Mouse (Mus musculus): ENCODE data around the gene Sbno2. TPM values are rescaled to one million over a fixed set of nuclear protein-coding genes. Genes with fewer than 3 reads are reported as not detected.

Gene Sbno2
- polyA plus RNA-seq, 1 experiment = 44.6 TPM

GRCm38 (mm10) chr10:80144864-80145838 is 39.8 kb upstream of the Sbno2 start:
- peak overlapping the region; percentile 54 for H3K4me2 ChIP-seq (ENCODE audit: low read depth)
- H3K27me3 ChIP-seq (ENCODE audit: control insufficient read depth, insufficient read depth, insufficient read length) = no peaks in the 10 kb centered on the region
- TF ChIP-seq USF1 (IDR thresholded peaks at IDR 0.05; ENCODE audit: low read depth) (no peak), CEBPB (IDR thresholded peaks at IDR 0.05; ENCODE audit: insufficient read depth, poor library complexity, severe bottlenecking) (no peak), MYOD1 (IDR thresholded peaks at IDR 0.05; ENCODE audit: control insufficient read depth in 1 of 3, insufficient read length in 2 of 3, low read depth in 2 of 3) (peak in 1 of 3 experiments; percentile 31), E2F4 (IDR thresholded peaks at IDR 0.05; ENCODE audit: insufficient read depth) (no peak), TCF3 (IDR thresholded peaks at IDR 0.05; ENCODE audit: insufficient read length, low read depth) (no peak), POLR2A (IDR thresholded peaks at IDR 0.05; ENCODE audit: insufficient read length, low read depth) (peak; percentile 41), TCF12 (IDR thresholded peaks at IDR 0.05; ENCODE audit: insufficient read depth, poor library complexity, severe bottlenecking) (no peak), POLR2AphosphoS2 (IDR thresholded peaks at IDR 0.05; ENCODE audit: insufficient read length, low read depth) (peak; percentile 31), MYOG (IDR thresholded peaks at IDR 0.05; ENCODE audit: control insufficient read depth in 1 of 3, insufficient read depth in 1 of 3, insufficient read length in 2 of 3, low read depth in 2 of 3) (no peak), SRF (IDR thresholded peaks at IDR 0.05; ENCODE audit: control insufficient read depth, insufficient read length, low read depth) (peak; percentile 13), REST (IDR thresholded peaks at IDR 0.05; ENCODE audit: insufficient read depth, insufficient read length) (no peak), MAX (IDR thresholded peaks at IDR 0.05; ENCODE audit: low read depth) (no peak)
- H3K36me3 ChIP-seq (ENCODE audit: control insufficient read depth, insufficient read depth) = peaks cover 15% of the 10 kb centered on the region
- H3K4me3 ChIP-seq = peak overlapping the region; percentile 2
- no peak overlapping the region for H3ac ChIP-seq (ENCODE audit: control insufficient read depth, insufficient read length)
- peaks cover 37% of the 10 kb centered on the region for H3K79me2 ChIP-seq (ENCODE audit: control insufficient read depth, insufficient read depth)

- Histone ChIP-seq H3K27me3 (ENCODE audit: control insufficient read depth, insufficient read depth, insufficient read length) (no peaks in the 10 kb centered on the region), H3ac (ENCODE audit: control insufficient read depth, insufficient read length) (no peak overlapping the region), H3K79me2 (ENCODE audit: control insufficient read depth, insufficient read depth) (peaks cover 31% of the 10 kb centered on the region), H3K4me3 (peak overlapping the region; percentile 63), H3K36me3 (ENCODE audit: control insufficient read depth, insufficient read depth) (peaks cover 15% of the 10 kb centered on the region), H3K4me2 (ENCODE audit: low read depth) (peak overlapping the region; percentile 96)
- TF ChIP-seq REST (IDR thresholded peaks at IDR 0.05; ENCODE audit: insufficient read depth, insufficient read length) = no peak
- TF ChIP-seq MYOD1 (IDR thresholded peaks at IDR 0.05; ENCODE audit: control insufficient read depth in 1 of 3, insufficient read length in 2 of 3, low read depth in 2 of 3) = no peak
- no peak for TF ChIP-seq TCF12 (IDR thresholded peaks at IDR 0.05; ENCODE audit: insufficient read depth, poor library complexity, severe bottlenecking)
- no peak for TF ChIP-seq POLR2AphosphoS2 (IDR thresholded peaks at IDR 0.05; ENCODE audit: insufficient read length, low read depth)
Measured at GRCm38 (mm10) chr10:80144159-80144558, 38.8 kb upstream of the Sbno2 start.

- H3K27me3 ChIP-seq (ENCODE audit: control insufficient read depth, insufficient read depth, insufficient read length) = no peaks in the 10 kb centered on the region
Measured at GRCm38 (mm10) chr10:80143664-80144063, 38.3 kb upstream of the Sbno2 start.

GRCm38 (mm10) chr10:80142530-80142925 is 37.2 kb upstream of the Sbno2 start:
- Histone ChIP-seq H3K79me2 (ENCODE audit: control insufficient read depth, insufficient read depth) (peaks cover 31% of the 10 kb centered on the region), H3K4me3 (peak overlapping the region; percentile 63), H3K4me2 (ENCODE audit: low read depth) (peak overlapping the region; percentile 96), H3K36me3 (ENCODE audit: control insufficient read depth, insufficient read depth) (peaks cover 15% of the 10 kb centered on the region), H3ac (ENCODE audit: control insufficient read depth, insufficient read length) (peak overlapping the region; percentile 26), H3K27me3 (ENCODE audit: control insufficient read depth, insufficient read depth, insufficient read length) (no peaks in the 10 kb centered on the region)
- no peak for TF ChIP-seq USF1 (IDR thresholded peaks at IDR 0.05; ENCODE audit: low read depth)
- no peak for TF ChIP-seq SRF (IDR thresholded peaks at IDR 0.05; ENCODE audit: control insufficient read depth, insufficient read length, low read depth)
- no peak for TF ChIP-seq TCF12 (IDR thresholded peaks at IDR 0.05; ENCODE audit: insufficient read depth, poor library complexity, severe bottlenecking)
- TF ChIP-seq MYOD1 (IDR thresholded peaks at IDR 0.05; ENCODE audit: control insufficient read depth in 1 of 3, insufficient read length in 2 of 3, low read depth in 2 of 3) = no peak
- no peak for TF ChIP-seq REST (IDR thresholded peaks at IDR 0.05; ENCODE audit: insufficient read depth, insufficient read length)
- no peak for TF ChIP-seq MAX (IDR thresholded peaks at IDR 0.05; ENCODE audit: low read depth)
- TF ChIP-seq CEBPB (IDR thresholded peaks at IDR 0.05; ENCODE audit: insufficient read depth, poor library complexity, severe bottlenecking) = no peak
- no peak for TF ChIP-seq TCF3 (IDR thresholded peaks at IDR 0.05; ENCODE audit: insufficient read length, low read depth)
- no peak for TF ChIP-seq MYOG (IDR thresholded peaks at IDR 0.05; ENCODE audit: control insufficient read depth in 1 of 3, insufficient read depth in 1 of 3, insufficient read length in 2 of 3, low read depth in 2 of 3)
- TF ChIP-seq POLR2A (IDR thresholded peaks at IDR 0.05; ENCODE audit: insufficient read length, low read depth) = no peak
- TF ChIP-seq E2F4 (IDR thresholded peaks at IDR 0.05; ENCODE audit: insufficient read depth) = no peak
- TF ChIP-seq POLR2AphosphoS2 (IDR thresholded peaks at IDR 0.05; ENCODE audit: insufficient read length, low read depth) = no peak

More at GRCm38 (mm10) chr10:80143664-80144063, 38.3 kb upstream of the Sbno2 start:
- no peak overlapping the region for H3ac ChIP-seq (ENCODE audit: control insufficient read depth, insufficient read length)
- H3K4me2 ChIP-seq (ENCODE audit: low read depth) = peak overlapping the region; percentile 96
- H3K36me3 ChIP-seq (ENCODE audit: control insufficient read depth, insufficient read depth) = peaks cover 15% of the 10 kb centered on the region
- TF ChIP-seq POLR2AphosphoS2 (IDR thresholded peaks at IDR 0.05; ENCODE audit: insufficient read length, low read depth) (peak; percentile 11), USF1 (IDR thresholded peaks at IDR 0.05; ENCODE audit: low read depth) (no peak)
- H3K4me3 ChIP-seq = peak overlapping the region; percentile 63
- peaks cover 31% of the 10 kb centered on the region for H3K79me2 ChIP-seq (ENCODE audit: control insufficient read depth, insufficient read depth)
